ENCODE assay signal across 8 mouse cellular contexts in genomic region chr1:165634151-165634884, GRCm38 (mm10). TPM values are rescaled to one million over a fixed set of nuclear protein-coding genes. Genes with fewer than 3 reads are reported as not detected.
DNase-seq lines count a peak whose midpoint lies in the region; ATAC-seq lines count a peak whose summit lies in the region.

Gene Mpzl1, minus strand, starts transcription at chr1:165634538.

- peak; percentile 99 for DNase-seq in adrenal gland, adult (ENCODE audit: inconsistent age in 2 of 2, low spot score in 1 of 2)
- peak; percentile 99 for DNase-seq in embryo, embryonic 10.5 days (ENCODE audit: low spot score)
- DNase-seq in gastrocnemius, postnatal 14 days: peak; percentile 100
- DNase-seq in left cerebral cortex, postnatal 10 days (ENCODE audit: extremely low spot score in 1 of 2, low spot score in 2 of 2): peak; percentile 97 to 100
- DNase-seq in right cerebral cortex, postnatal 25 days: peak; percentile 99
- peak; percentile 98 to 99 for DNase-seq in urinary bladder, postnatal 4 days (ENCODE audit: low spot score in 2 of 2)

- ATAC-seq in inflammation-experienced regulatory T-cells, adult 6 months: peak; percentile 100
- ATAC-seq in megakaryocyte-erythroid progenitor cell, adult 5-6 weeks (replicated peaks; ENCODE audit: low FRiP score, low TSS enrichment, poor library complexity, severe bottlenecking): peak; percentile 99

- intact Hi-C loops in gastrocnemius, postnatal 14 days (cut with DNase I; ENCODE audit: low total_unique reads): no loop called here
- intact Hi-C loops in left cerebral cortex, postnatal 10 days (cut with DNase I): no loop called here

RNA-seq across cellular contexts. Expression of gene Mpzl1, which starts in this region (rescaled TPM):
- total RNA-seq in gastrocnemius, postnatal 14 days (2021): 10 to 100 TPM; 23.8 to 25.6 TPM
- under 1 TPM in 2 of 3 experiments, not detected in 1; 0.70 to 0.77 TPM for polyA plus RNA-seq in inflammation-experienced regulatory T-cells, adult 6 months (2017; shearing (Covaris generic))
- total RNA-seq in left cerebral cortex, postnatal 10 days (2021): 10 to 100 TPM; 66.8 to 67.1 TPM
- 0.77 and 3.5 TPM in 2 replicates for total RNA-seq in megakaryocyte-erythroid progenitor cell, adult 5-6 weeks (2014; fragmentation: Nextera tagmentation)
- 1.2 and 3.5 TPM in 2 replicates for total RNA-seq in megakaryocyte-erythroid progenitor cell, adult 5-6 weeks (2017)

Comparison
In these comparisons a context has a peak if more than half of its experiments do, and no peak if none do; other contexts are left out.
1. Peak in every context shown above with its lines: DNase-seq and ATAC-seq.
2. RNA of gene Mpzl1 (total RNA-seq): 66.8 to 67.1 TPM in left cerebral cortex, postnatal 10 days and 23.8 to 25.6 TPM in gastrocnemius, postnatal 14 days; 0.77 to 3.5 TPM in megakaryocyte-erythroid progenitor cell, adult 5-6 weeks; every median in the first group is over 4 times any median in the second.
3. Peak in ATAC-seq in inflammation-experienced regulatory T-cells, adult 6 months; RNA of the gene not detected or under 1 TPM.